Mouse (Mus musculus) kidney, adult 2 months (tissue): ENCODE measurements around the gene Hist1h2bg.

Source experiments
- CTCF ChIP-seq: fragments of 200-500 bp; conservative IDR thresholded peaks from 2 replicates; pipeline ENCODE4 v1.5.1; 2011; ENCODE audit warnings: low read depth, mild to moderate bottlenecking, control low read depth, low read length, moderate library complexity, mixed read lengths; ENCODE audit not compliant: insufficient read depth, insufficient read length
- POLR2A ChIP-seq: fragments of 200-500 bp; IDR thresholded peaks from one replicate; pipeline ENCODE4 v1.6.1; 2011; ENCODE audit warnings: low read depth, low read length, control low read depth

- TF ChIP-seq POLR2A (no peak), CTCF (no peak)
These were observed 15.7 kb downstream of the Hist1h2bg start for GRCm38 (mm10) chr13:23586940-23587225.
